Mouse (Mus musculus) heart, adult 10 weeks (tissue): ENCODE measurements around the gene Nat8. TPM values are rescaled to one million over a fixed set of nuclear protein-coding genes. Genes with fewer than 3 reads are reported as not detected.

Source experiments
- polyA plus RNA-seq: library from polyadenylated mRNA; stranded (reverse); fragments of 350-450 nt; fragmentation: Illumina TruSeq; extraction: RNeasy Lipid Tissue Mini Kit (QIAGEN cat#74804); gene quantifications from one replicate; pipeline ENCODE4 v1.2.3, GENCODE M21; 2014; ENCODE audit warnings: low read depth, low replicate concordance

Nat8 gene
- not detected for polyA plus RNA-seq

DNA sequence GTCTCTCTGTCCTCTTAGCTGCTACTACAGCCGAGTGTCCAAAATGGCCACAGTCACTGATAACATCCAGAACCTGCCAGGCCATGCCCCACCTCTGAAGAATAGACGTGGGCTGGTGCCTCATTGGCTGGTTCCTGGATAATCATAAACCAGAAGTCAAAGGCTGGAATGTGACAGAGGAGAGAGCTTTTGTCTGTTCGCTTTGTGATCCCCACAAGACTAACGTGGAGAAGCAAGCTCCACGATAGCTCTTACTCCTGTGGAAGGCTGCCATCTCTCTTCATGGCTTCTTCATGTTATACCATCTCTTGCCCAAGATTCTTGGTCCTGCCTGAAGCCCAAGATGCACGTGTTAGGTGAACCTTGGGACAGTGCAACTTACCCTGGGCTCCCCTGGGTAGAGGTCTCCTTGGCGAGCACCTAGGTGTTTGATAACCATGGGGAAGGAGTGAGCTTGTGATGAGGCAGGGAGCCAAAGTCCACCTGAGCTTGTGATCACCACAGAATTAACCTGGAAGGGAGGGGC lies at the start of gene Nat8:
Gene Nat8 (minus strand): TSS at position 287 of the 526 bp plus-strand sequence.

DNA sequence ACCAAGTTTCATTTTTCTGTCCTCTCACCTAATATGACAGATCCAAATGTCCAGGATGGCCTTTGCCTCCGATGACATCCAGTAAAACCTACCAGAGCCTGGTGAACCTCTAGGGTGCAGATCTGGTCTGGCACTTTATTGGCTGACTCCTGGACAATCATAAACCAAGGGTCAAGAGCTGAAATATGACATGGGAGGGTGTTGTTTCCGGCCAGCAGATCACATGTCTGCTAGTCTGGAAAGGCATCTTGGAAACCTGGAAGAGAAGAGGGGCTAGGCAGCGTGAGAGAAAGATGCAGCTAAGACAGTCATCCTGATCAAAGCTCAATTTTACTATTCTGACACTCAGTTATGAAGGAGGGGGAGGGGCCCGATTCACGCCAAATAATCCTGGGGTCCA lies 37.1 kb upstream of the Nat8 start, which contains the start of gene Nat8f2:
Gene Nat8f2 (minus strand): TSS at position 153 of the 400 bp plus-strand sequence.

DNA sequence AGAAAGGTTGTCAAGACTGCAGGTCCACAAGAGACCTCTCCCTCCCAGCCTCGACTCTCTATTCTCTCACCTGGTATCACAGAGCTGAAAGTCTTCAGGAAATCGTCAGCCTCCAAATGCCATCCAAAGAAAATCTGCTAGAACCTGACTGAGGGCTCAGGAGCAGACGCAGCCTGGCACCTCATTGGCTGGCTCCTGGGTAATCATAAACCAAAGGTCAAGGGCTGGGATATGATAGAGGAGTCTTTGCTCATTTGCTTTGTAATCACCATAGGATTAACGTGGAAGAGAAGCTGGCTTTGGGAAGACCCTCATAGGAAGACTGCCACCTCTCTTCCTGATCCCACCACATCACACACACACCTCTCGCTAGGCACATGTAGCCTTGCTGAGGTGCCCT lies 11.0 kb downstream of the Nat8 start, which contains the start of the genes Nat8f6 and Nat8f5:
Gene Nat8f6 (minus strand): TSS at position 118 of the 400 bp plus-strand sequence.
Gene Nat8f5 (minus strand): TSS at position 136 of the 400 bp plus-strand sequence.

Other genes with a start within 250 kb of the Nat8 start
- 1.2 TPM for gene Alms1, start 244.6 kb downstream of the Nat8 start, polyA plus RNA-seq
- not detected for gene Nat8f7, start 118.9 kb downstream of the Nat8 start, polyA plus RNA-seq
- 3.0 TPM for gene Nat8f3, start 66.3 kb downstream of the Nat8 start, polyA plus RNA-seq
- gene Nat8f6, start 11.1 kb downstream of the Nat8 start, polyA plus RNA-seq = 0.42 TPM
- not detected for gene Nat8f5, start 11.1 kb downstream of the Nat8 start, polyA plus RNA-seq
- gene Nat8f2, start 37.1 kb upstream of the Nat8 start, polyA plus RNA-seq = 0.34 TPM
- 1.6 TPM for gene Nat8f4, start 72.8 kb upstream of the Nat8 start, polyA plus RNA-seq
- 17.2 TPM for gene Tprkb, start 79.8 kb upstream of the Nat8 start, polyA plus RNA-seq
- gene Nat8f1, start 83.6 kb upstream of the Nat8 start, polyA plus RNA-seq = 5.0 TPM
- gene Dusp11, start 129.6 kb upstream of the Nat8 start, polyA plus RNA-seq = 73.6 TPM
- not detected for gene Figla, start 184.1 kb upstream of the Nat8 start, polyA plus RNA-seq
- 0.10 TPM for gene Add2, start 196.6 kb upstream of the Nat8 start, polyA plus RNA-seq